Mouse (Mus musculus): ENCODE measurements at regions not wholly inside any gene's neighbourhood (a gene's known extent, or its start where the extent isn't known, plus 50 kb on each side); places are given as distances from the start of the nearest gene placed in this dataset.

DNA sequence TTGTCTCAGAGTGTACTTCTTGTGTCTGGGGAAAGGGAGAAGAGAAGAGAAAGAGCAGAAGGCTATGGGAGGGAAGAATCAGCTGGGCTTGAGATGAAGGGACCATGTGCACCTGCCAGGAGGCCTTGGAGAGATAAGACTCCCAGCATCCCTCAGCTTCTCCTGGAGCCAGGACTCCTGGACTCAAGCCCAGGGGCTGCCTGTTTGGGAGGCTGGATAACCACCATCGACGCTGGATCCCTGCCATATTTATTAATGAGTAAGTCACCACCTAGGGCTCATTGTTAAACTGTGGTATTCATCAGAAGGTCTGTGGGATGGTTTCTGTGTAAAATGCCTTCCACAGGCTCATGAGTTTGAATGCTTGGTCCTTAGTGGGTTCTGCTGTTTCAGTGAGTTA, 240.7 kb downstream of the Rps15a start:
- no peak for DNase-seq

DNA sequence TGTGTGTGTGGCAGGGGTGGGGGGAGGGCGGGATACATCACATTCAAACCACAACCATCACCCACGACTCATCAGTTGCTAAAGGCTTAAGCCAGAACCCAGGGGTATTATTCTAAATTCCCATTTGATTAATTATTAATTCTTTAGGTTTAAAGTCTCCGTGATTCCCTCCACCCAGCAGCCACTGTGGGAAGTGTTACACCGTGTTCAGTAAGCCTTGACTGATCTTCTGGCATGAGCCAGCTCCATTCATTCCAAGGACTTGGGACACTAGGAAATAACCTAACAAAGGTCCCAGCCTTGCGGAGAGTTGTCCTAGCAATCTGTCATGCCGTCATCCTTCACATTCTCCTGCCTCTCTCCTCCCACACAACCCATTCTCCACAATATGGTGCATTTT, 256.6 kb downstream of the Rps15a start:
- no peak for DNase-seq

DNA sequence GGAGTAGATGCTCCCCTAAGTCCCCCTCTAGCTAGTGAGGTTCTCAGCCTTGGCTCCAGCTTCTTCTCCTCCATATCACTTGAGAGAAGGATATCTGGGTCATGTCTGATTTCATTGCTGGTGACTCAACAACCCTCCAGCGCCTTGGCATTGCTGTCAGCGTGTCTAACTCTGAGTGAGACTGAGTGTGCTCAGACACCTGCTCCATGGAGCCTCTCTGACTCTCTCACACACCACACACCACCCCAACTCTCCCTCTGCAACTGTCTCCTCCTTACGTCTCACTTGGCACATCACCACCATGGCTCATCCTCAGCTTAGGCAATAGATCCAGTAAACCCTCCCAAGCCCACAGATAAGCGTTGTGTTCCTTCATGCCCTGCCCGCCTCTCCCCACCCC, 260.0 kb downstream of the Rps15a start:
- DNase-seq, result no peak

DNA sequence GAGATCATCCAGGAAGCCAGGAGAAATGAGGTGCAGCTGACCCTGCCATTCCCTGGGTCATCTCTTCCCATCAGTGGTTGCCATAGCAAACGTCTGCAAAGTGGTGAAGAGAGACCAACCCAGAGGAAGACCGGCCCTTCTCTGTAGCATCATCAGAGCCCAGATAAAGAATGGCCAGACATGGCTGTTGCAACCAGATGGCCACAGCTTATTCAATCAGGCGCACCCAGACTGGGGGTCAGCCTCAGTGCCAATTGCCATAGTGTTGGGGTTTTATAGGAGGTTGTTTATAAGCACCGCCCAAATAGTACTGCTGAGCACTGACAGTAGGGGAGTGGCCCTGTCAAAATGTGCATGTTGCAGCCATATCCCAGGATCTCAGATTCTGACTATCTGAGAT, 262.3 kb downstream of the Rps15a start:
- peak; percentile 12 for DNase-seq

DNA sequence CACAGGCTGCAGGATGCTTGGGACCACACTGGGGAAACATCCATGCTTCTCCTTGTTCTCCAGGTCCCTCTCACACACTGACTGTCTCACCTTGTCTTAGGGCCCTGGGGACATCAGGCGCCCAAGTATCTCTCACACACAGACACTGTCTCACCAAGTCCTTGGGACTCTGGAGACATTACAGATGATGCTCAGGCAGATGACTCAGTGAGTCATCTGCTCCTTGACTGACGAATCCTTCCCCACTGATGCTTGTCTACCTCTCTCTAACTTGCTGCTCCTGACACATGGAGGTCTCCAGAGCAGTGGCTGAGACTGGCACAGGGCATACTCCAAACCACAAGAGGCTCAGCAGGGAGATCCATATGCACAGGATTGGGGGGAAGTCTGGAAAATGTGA, 263.1 kb downstream of the Rps15a start:
- no peak for DNase-seq

DNA sequence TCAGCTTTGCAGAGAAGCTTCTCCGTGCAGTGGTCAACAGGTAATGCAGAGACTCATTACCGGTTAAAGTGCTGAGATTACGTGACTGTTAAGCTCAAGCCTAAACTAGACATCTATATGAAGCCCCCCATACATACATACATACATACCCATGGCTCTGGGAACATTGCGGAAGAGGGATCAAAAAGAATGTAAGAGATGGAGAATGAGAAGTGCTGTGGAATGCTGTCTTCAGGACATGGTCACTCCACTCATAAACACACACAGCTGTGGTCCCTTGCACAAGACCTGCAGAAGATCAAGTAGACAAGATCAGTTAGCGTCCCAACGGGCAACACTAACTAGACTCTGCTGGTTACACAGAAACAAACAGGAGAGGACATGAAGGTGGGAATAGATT, 265.2 kb downstream of the Rps15a start:
- DNase-seq, result no peak

DNA sequence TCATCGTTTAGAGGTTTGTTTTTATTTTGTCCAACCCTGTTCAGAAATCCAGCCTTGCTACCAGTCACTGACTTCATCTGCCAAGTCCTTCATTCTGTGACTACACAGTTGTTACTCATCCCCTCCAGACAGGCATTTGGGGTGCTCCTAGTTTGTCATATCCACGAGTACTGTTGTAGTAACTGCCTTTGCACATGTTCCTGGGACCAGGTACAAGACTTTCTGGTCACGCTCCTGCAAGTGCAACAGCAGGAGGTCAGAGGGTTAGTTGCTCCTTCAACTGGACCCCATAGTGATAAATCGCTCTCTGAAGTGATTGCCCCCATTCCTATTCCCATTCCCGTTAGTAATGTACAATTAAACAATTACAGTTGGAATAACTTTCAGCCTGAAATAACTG, 269.9 kb downstream of the Rps15a start:
- no peak for DNase-seq

DNA sequence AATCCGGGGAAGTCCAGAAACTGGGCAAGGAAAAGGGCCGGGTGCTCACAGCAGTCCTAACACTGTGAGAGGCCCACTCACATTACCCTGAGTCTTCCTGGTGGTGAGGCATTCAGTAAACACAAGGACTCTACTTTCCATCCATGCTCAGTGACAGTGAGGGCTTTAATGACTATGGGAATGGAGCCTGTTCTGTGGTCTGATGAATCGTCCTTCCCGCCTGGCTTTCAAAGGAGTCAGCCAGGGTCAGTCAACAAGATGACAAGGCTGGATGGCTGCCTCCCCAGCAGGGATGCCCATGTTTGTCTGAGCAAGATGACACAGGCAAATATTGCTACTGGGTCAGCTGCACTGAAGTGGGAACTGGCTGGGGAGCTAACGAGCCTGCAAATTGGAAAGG, 273.2 kb downstream of the Rps15a start:
- peak; percentile 27 for DNase-seq

DNA sequence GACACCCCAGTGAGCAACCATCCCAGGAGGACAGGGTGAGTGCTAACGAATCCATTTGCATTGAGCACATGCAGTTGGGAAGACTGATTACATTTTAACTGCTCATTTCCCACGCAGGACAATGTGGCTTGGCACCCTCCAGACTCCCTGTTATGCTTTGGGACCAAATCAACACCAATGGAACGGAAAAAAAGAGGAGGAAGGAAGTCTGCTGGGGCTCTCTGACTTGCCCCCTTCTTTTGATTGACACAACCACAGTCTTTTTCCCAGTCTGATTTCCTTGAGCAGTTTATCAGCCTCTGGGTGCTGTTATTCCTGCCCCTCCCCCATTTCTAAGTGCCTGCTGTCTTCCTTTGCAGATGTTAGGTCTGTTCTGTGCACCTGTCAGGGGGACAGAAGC, 321.0 kb downstream of the Rps15a start:
- no peak for DNase-seq

DNA sequence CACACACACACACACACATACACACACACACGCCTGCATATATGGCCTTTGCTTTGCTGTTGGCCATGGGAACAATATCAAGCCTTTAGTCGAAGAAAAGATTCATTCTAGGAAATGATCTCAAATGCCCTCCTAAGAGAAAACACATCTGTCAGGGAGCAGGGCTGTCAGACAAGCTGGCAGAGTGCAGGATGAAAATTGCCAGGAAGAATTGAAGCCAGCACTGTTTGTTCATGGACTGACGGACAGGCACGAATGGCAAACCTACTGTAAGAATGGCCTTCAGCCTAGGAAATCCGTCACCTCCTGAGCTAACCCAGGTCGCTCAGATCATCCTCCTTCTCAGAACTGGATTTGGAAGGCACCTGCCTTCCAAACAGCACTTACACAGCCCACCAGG, 322.0 kb downstream of the Rps15a start:
- peak; percentile 6 for DNase-seq

DNA sequence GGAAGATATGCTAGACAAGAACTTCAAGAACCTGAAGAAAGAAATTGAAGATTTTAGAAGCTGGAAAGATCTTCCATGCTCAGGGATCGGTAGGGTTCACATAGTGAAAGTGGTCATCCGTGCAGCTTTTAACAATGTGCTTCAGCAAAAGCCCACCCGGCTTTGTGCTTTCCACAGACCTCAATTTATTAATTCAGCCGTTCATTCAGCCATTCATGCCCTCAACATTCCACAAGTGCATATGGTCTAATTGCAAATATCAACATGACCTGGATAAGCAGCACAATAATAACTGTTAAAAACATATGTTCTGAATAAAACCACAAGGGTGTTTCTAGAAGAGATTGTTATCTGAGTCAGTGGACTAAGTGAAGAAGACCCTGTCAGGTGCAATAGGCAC, 323.5 kb downstream of the Rps15a start:
- DNase-seq, result no peak

DNA sequence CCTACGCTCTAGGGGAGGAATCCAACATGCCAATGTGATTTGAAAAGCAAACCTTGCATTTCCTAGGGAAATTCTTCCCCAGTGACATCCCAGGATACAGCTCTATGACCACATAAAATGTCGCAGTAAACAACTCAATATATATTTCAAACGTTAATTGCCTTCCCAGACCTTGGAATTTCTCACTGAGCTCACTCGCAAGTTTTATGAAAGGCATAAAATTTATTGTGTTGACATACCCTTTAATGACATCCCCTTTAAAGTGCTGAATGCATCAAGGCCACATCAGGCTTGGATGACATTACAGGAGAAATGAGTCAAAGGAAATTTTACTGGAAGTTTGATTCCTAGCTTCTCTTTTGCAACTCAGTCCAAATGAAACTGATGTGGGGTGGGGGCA, 337.0 kb downstream of the Rps15a start:
- DNase-seq, result peak; percentile 10

DNA sequence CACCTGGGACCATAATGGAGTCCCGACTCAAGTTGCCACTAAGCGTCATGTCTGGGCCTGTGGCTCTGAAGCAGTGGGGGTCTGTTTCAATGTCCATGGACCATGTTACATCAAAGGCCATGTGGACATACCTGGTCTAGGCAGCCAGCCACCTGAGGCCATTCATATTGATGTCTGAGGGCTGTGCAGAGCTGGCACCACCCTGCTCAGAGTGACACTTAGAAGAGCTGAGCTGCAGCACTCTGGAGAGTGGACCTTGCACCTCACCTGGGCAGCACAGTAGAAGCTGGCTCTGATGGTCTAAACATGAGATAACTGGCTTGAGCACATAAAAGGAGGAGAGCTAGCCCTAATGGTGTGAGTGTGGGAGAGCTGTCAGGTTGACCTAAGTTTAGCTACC, 338.1 kb downstream of the Rps15a start:
- DNase-seq, result no peak

DNA sequence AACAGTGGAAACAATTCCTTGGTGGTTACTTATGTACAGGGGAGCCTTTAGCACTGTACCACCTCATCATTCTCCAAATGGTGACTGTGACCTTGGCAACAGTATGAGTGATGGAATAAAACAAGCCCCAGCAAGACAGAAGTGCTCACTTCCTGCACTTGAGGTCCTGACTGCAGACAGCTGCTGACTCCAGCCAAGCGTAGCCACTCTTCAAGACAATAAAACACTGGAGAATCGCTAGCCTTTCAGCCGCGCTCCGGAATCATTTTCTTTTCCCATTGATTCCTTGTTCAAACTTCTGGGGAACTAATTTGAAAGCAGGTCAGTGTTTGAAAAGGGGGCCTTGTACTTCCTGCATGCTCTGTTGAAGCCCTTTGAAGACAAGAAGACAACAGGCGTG, 344.2 kb downstream of the Rps15a start:
- no peak for DNase-seq

DNA sequence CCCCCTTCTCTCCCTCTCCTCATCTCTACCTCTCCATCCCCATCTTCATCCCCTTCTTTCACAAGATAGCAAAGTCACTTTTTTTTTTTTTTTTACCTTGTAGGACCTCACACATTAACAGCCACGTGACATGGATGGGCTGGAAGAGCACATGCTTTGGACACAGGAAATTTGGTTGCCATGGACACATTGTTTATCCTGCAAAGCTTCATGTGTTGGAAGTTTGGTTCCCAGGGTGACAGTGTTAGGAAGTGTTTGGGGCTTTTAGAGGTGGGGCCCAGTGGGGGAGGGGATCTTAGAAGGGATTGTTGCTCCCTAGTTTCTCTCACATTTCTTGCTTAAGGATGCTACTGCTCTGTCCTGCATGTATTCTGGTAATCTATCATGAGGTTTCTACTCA, 356.5 kb downstream of the Rps15a start:
- no peak for DNase-seq

DNA sequence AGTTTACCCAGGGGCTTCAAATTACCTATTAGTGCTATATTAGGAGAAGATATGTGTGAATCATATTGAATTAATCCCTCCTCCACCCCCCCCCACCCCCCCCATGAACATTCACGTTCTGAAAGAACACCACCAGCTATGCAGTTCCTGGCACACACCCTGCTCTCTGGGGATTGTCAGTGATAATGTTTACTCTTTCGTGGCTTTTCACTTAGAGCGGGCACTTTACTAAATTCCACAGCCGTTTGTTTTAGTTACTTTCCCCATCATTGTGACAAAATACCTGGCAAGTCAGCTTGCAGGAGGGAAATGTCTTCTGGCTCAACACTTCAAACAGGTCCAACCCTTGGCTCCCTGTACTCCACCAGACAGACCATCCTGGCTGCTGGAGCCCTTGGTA, 359.0 kb downstream of the Rps15a start:
- no peak for DNase-seq

DNA sequence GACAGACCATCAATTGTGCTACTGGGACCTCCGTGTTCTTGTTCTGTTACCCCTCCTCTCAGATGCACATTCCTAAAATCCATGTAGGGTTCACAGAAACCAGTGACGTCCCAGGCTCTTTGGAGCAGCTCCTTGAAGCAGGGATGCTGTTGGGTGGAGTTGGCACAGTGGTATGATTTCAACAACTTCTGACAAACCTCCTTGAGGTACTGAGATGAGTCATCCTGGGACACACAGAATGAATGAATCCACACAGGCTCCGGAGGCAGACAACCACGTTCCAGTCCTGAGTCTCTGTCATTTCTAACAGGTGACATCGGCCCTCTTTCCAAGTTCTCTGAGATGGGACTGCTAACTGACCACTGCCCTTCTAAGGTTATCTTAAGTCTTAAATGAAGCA, 360.2 kb downstream of the Rps15a start:
- DNase-seq, result no peak

DNA sequence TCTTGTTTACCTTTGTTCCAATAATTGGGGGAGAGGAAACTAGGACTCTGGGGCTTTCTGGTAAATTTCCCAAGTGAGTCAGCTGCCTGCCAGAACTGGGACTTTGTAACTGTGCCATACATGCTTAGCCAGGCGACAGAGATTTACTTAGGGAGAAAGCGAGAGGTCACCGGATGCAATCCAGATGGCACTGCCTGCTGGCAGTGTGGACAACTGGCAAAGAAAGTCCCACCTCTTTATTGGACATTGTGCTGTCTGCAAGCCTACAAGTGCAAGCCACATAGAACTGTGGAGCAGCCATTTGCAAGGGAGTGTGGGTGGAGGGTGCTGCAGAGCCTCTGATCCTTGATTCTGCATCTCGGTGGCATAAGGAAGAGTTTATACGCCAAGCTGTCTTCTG, 362.7 kb downstream of the Rps15a start:
- DNase-seq, result peak; percentile 62

DNA sequence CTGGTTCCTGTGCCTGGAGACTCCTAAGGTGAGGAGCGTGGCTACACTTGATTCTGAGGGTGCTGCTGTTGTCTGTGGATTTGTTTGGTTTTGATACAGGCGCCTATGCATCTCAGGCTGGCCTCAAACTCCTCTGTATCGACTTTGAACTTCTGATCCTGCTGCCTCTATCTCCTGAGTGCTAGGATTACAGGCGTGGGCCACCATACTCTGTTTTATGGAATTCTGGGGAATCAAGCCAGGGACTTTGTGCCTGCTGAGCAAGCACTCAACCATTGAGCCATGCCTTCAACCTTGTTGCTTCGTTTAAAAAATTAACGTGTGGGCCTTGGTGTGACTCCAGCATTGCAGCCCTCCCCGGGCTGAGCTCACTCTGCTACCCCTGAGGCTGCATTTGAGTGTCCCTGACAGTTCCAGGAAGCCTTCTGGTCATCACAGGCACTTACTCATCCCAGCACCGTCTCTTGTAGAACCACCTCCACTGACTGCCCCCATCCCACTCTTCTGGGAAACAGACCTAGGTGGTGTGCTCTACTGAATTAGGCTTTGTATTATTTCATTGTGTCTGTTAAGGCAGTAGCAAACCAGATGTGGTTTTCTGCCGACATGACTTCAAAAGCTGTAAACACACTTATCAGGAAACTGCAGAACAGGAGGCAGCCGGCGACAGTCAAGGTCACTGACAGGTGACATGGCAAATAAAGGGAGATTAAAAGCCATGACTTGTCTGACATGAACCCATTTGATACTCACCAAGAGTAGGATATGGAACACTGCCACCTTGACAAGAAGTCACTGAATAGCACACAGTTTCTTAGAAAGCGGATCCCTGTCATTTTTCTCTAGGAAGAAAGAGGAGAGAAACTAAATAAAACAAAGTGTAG, 363.4 kb downstream of the Rps15a start:
- peak; percentile 14 for DNase-seq

DNA sequence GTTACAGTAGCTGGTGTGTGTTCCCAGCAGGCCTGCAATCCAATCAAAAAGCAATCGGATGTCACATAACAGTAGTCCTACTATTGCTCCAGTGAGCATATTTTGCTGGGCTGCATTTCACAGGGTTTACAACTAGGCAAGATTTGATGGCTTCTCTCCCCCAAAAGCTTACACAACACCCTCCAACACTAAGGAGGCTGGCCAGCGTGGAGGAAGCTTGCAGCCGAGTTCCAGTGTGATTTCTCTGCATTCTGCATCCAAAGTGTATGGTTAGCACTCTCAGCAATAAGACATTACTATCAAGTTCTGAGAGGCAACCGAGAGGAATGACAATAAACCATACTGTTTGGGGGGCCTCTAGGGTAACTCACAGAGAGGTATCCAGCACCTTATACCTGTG, 367.2 kb downstream of the Xylt1 start:
- DNase-seq, result no peak

DNA sequence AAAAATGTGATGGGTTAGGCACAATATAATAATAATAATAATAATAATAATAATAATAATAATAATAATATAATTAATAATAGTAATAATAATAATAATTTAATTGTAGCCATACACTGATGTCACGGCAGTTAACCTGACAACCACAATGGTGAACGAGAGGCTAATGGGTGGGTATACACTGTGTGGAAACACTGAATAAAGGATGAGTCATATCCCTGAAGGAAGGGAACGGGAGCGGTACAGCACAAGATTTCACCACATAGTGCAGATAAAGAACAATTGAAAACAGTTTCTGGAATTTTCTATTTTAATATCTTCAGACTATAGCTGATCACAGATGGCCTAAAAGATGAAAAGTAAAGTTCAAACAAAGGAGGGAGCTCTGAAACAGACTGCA, 365.6 kb downstream of the Xylt1 start:
- DNase-seq, result no peak

DNA sequence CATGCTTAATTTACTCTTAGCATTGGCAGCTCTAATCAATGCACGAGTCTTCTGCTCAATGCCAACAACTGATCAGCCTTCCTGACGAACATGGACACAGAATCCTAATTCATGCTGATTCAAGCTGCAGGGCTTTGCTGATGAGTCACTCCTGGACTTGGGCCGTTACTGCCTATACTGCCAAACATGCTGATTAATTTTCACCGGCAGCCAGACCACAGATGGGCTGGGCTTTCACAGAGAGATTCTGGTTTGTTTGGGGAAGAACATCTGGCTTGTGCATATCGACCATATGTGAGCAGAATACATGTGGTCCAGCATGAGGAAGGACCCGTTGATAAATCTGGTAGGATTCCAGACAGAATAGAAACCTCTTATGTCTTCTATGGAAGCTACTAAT, 358.9 kb downstream of the Xylt1 start:
- peak; percentile 11 for DNase-seq

DNA sequence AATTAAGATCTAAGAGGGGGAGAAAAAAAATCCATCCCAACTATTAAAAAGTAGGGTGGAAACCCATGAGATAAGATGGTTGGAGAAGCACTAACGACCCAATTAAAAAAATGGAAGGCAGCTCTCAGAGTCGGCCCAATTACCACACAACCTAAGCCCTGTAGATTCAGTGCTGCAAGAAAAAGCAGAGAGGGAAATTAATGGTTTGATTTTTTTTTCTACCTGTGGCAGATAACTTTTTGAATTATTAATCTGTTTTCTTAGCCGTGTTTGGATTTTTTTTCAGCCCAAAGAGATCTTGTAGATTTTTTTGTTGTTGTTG, 354.9 kb downstream of the Xylt1 start:
- DNase-seq, result no peak

DNA sequence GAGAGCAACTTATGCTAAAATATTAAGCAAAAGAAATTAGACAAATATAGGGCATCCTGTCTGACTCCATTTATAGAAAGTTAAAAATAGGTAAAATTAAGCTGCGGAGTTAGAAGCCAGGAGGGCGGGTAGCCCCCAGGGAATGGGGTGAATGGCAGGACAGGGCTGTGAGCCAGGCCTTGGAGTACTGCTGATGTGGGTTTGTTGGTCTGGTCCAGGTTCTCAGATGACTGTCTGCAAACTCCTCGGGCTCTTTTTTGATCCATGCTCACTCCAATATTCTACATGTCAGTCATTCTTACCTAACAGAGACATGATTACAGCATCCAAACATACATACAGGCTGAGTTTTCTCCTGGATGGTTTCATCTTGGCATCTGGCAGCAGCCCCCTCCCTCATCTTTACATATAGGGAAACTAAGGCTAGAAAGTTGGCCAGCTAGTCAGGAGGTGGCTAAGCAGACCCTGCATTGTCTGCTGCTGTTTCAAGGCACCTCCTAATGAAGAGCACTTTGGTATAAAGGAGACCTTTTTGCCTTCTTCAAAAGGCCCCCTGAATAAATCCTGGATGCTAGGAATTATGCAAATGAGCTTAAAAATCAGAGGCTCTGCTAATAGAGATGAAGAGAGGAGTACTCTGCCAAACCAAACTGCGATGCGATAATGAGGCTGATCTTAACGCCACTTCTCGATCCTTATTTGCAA, 354.4 kb downstream of the Xylt1 start:
- DNase-seq, result peak; percentile 23

Data from adrenal gland, postnatal 14 days (tissue).